20 mouse cellular contexts compared by ENCODE assay signal in genomic region chr8:118289525-118289924, GRCm38 (mm10). TPM values are rescaled to one million over a fixed set of nuclear protein-coding genes. Genes with fewer than 3 reads are reported as not detected.
DNase-seq lines count a peak whose midpoint lies in the region; ATAC-seq and TF ChIP-seq lines count a peak whose summit lies in the region.
"Had no signal": no experiment of that assay in that cellular context is flagged by ENCODE, and none has a peak within 500 bp of the region (broad histone marks: within the 10 kb centered on the region; RNA-seq: fewer than 3 reads in every experiment).

No protein-coding gene starts in this region.

- 53% methylated on average over 7 of the region's 7 CpGs for WGBS in heart, adult 2 months
- 69% methylated on average over 7 of the region's 7 CpGs for WGBS in heart, embryonic 11.5 days (ENCODE audit: insufficient replicate concordance)
- 83% methylated on average over 7 of the region's 7 CpGs for WGBS in hindbrain, postnatal 0 days
- 90% methylated on average over 7 of the region's 7 CpGs for WGBS in hindbrain, embryonic 12.5 days
- WGBS in liver, postnatal 0 days (ENCODE audit: insufficient replicate concordance) = 61% methylated on average over 7 of the region's 7 CpGs

- DNase-seq in heart, adult 2 months = no peak
- DNase-seq in hindbrain, postnatal 0 days (ENCODE audit: low spot score) = peak; percentile 56
- peak; percentile 25 for DNase-seq in right cerebral cortex, postnatal 4 days
- DNase-seq in right cerebral cortex, adult 2 months (ENCODE audit: low spot score in 2 of 2) = no peak
- DNase-seq in right cerebral cortex, postnatal 10 days (ENCODE audit: low spot score in 2 of 2) = no peak
- DNase-seq in liver, postnatal 0 days = no peak
- DNase-seq: adrenal gland, postnatal 36 days; B cell, adult 2 months; embryo, embryonic 11 days; kidney, postnatal 10 days; liver, embryonic 13.5 days had no signal

- no peak for TF ChIP-seq EP300 in heart, adult 2 months (IDR thresholded peaks at IDR 0.05; ENCODE audit: insufficient read depth, low read depth, low read length)
- TF ChIP-seq EP300 in liver, postnatal 0 days (IDR thresholded peaks at IDR 0.05; ENCODE audit: low read depth) = no peak

- intact Hi-C loops in heart, adult 2 months (cut with DNase I) = loop anchor here (5.0 kb wide), 3 partner anchors 63 to 563 kb away; no protein-coding TSS in a partner anchor

- ATAC-seq in heart, embryonic 11.5 days (replicated peaks; ENCODE audit: insufficient number of reproducible peaks, low FRiP score, low TSS enrichment) = no peak
- ATAC-seq in hindbrain, postnatal 0 days = no peak
- no peak for ATAC-seq in hindbrain, embryonic 12.5 days (ENCODE audit: low FRiP score)
- no peak for ATAC-seq in liver, postnatal 0 days
- ATAC-seq: intestine, embryonic 16.5 days had no signal

- H3K79me2 ChIP-seq in heart, adult 2 months (replicated peaks; ENCODE audit: control insufficient read depth, insufficient read depth, low read length) = no peaks in the 10 kb centered on the region; the same call in none of the 2 replicates

- no peak overlapping the region for H3K4me3 ChIP-seq in heart, adult 2 months
- no peak overlapping the region for H3K4me3 ChIP-seq in heart, embryonic 11.5 days (ENCODE audit: low read depth, low read length)
- H3K4me3 ChIP-seq in hindbrain, postnatal 0 days (ENCODE audit: low read length) = no peak overlapping the region
- H3K4me3 ChIP-seq in hindbrain, embryonic 12.5 days = no peak overlapping the region
- H3K4me3 ChIP-seq in liver, postnatal 0 days (ENCODE audit: low read depth, low read length) = no peak overlapping the region
- H3K4me3 ChIP-seq: hindbrain, embryonic 13.5 days; left cerebral cortex, adult 2 months; limb, embryonic 12.5 days; liver, embryonic 13.5 days; neural tube, embryonic 13.5 days had no signal

- no peak for TF ChIP-seq POLR2A in heart, adult 2 months (IDR thresholded peaks at IDR 0.05; ENCODE audit: insufficient read depth, low read depth, low read length)

- peaks cover 27% of the 10 kb centered on the region for H3K4me1 ChIP-seq in heart, adult 2 months (ENCODE audit: control insufficient read depth, insufficient read depth, low read length)
- H3K4me1 ChIP-seq in heart, embryonic 11.5 days (ENCODE audit: control insufficient read depth, insufficient read depth, low read length) = peaks cover 55% of the 10 kb centered on the region
- peaks cover 25% of the 10 kb centered on the region for H3K4me1 ChIP-seq in hindbrain, postnatal 0 days (ENCODE audit: insufficient read depth, low read length)
- H3K4me1 ChIP-seq in hindbrain, embryonic 12.5 days = peaks cover 26% of the 10 kb centered on the region
- no peaks in the 10 kb centered on the region for H3K4me1 ChIP-seq in liver, postnatal 0 days (ENCODE audit: insufficient read depth)
- H3K4me1 ChIP-seq: liver, embryonic 13.5 days; megakaryocyte, embryonic 14.5 days had no signal

- no peaks in the 10 kb centered on the region for H3K9me3 ChIP-seq in heart, embryonic 11.5 days (replicated peaks; ENCODE audit: control insufficient read depth, low read length)
- no peaks in the 10 kb centered on the region for H3K9me3 ChIP-seq in hindbrain, postnatal 0 days (ENCODE audit: low read length)
- no peaks in the 10 kb centered on the region for H3K9me3 ChIP-seq in hindbrain, embryonic 12.5 days (replicated peaks)
- H3K9me3 ChIP-seq in liver, postnatal 0 days (ENCODE audit: low read length) = no peaks in the 10 kb centered on the region
- H3K9me3 ChIP-seq: hindbrain, embryonic 13.5 days; limb, embryonic 12.5 days; liver, embryonic 13.5 days; neural tube, embryonic 13.5 days had no signal

- H3K27ac ChIP-seq in heart, adult 2 months = peak overlapping the region; percentile 91
- no peak overlapping the region for H3K27ac ChIP-seq in heart, embryonic 11.5 days (ENCODE audit: low read depth, low read length)
- H3K27ac ChIP-seq in hindbrain, postnatal 0 days = no peak overlapping the region
- H3K27ac ChIP-seq in hindbrain, embryonic 12.5 days = no peak overlapping the region
- no peak overlapping the region for H3K27ac ChIP-seq in liver, postnatal 0 days (ENCODE audit: low read depth)
- H3K27ac ChIP-seq: hindbrain, embryonic 13.5 days; left cerebral cortex, adult 2 months; limb, embryonic 12.5 days; liver, embryonic 13.5 days; neural tube, embryonic 13.5 days had no signal

- peak; percentile 23; the same call in 1 of the 2 replicates for TF ChIP-seq CTCF in heart, adult 2 months (IDR thresholded peaks at IDR 0.05)
- TF ChIP-seq CTCF in hindbrain, postnatal 0 days (IDR thresholded peaks at IDR 0.05; ENCODE audit: low read depth) = peak; percentile 34
- no peak for TF ChIP-seq CTCF in liver, postnatal 0 days (IDR thresholded peaks at IDR 0.05; ENCODE audit: low read depth)

- peaks cover 9% of the 10 kb centered on the region for H3K36me3 ChIP-seq in heart, adult 2 months (ENCODE audit: control insufficient read depth, insufficient read depth, low read length)
- no peaks in the 10 kb centered on the region for H3K36me3 ChIP-seq in heart, embryonic 11.5 days (ENCODE audit: control insufficient read depth, insufficient read depth, low read length)
- H3K36me3 ChIP-seq in hindbrain, postnatal 0 days (ENCODE audit: insufficient read depth, low read length) = no peaks in the 10 kb centered on the region
- H3K36me3 ChIP-seq in hindbrain, embryonic 12.5 days = no peaks in the 10 kb centered on the region
- H3K36me3 ChIP-seq in liver, postnatal 0 days (replicated peaks; ENCODE audit: insufficient read depth, low read length) = no peaks in the 10 kb centered on the region
- H3K36me3 ChIP-seq: hindbrain, embryonic 13.5 days; limb, embryonic 12.5 days; liver, embryonic 13.5 days; neural tube, embryonic 13.5 days had no signal

- H3K27me3 ChIP-seq in heart, adult 2 months (ENCODE audit: control insufficient read depth, insufficient read depth, low read length) = no peaks in the 10 kb centered on the region
- H3K27me3 ChIP-seq in heart, embryonic 11.5 days (ENCODE audit: control insufficient read depth, insufficient read depth, low read length) = peaks cover 6% of the 10 kb centered on the region; the same call in 1 of the 2 replicates
- H3K27me3 ChIP-seq in hindbrain, postnatal 0 days (ENCODE audit: insufficient read depth, low read length) = no peaks in the 10 kb centered on the region
- peaks cover 23% of the 10 kb centered on the region for H3K27me3 ChIP-seq in hindbrain, embryonic 12.5 days
- peaks cover 16% of the 10 kb centered on the region for H3K27me3 ChIP-seq in liver, postnatal 0 days (ENCODE audit: insufficient read depth, low read length)

- H3K4me2 ChIP-seq in heart, embryonic 11.5 days = no peak overlapping the region
- no peak overlapping the region for H3K4me2 ChIP-seq in hindbrain, postnatal 0 days (ENCODE audit: low read depth, low read length)
- no peak overlapping the region for H3K4me2 ChIP-seq in hindbrain, embryonic 12.5 days (replicated peaks)
- H3K4me2 ChIP-seq in liver, postnatal 0 days (ENCODE audit: low read depth, low read length) = no peak overlapping the region
- H3K4me2 ChIP-seq: hindbrain, embryonic 13.5 days; limb, embryonic 12.5 days; liver, embryonic 13.5 days; neural tube, embryonic 13.5 days had no signal

- no peak overlapping the region for H3K9ac ChIP-seq in heart, adult 2 months (ENCODE audit: low read depth, low read length)
- no peak overlapping the region for H3K9ac ChIP-seq in heart, embryonic 11.5 days (ENCODE audit: low read depth, low read length)
- no peak overlapping the region for H3K9ac ChIP-seq in hindbrain, postnatal 0 days (replicated peaks; ENCODE audit: low read length)
- H3K9ac ChIP-seq in hindbrain, embryonic 12.5 days = no peak overlapping the region
- no peak overlapping the region for H3K9ac ChIP-seq in liver, postnatal 0 days (replicated peaks)
- H3K9ac ChIP-seq: limb, embryonic 12.5 days; liver, embryonic 13.5 days; neural tube, embryonic 13.5 days had no signal

RNA-seq across cellular contexts. Expression of gene Cdh13, which starts 6.0 kb away (rescaled TPM):
- total RNA-seq in heart, adult 2 months (2021) = 100 to 1,000 TPM; 162 to 163 TPM
- polyA plus RNA-seq in heart, adult 2 months (2012; rRNA removed) = 172 and 217 TPM in 2 replicates
- 37.1 and 38.2 TPM in 2 replicates for polyA plus RNA-seq in heart, embryonic 11.5 days (2014; fragmentation: Nextera tagmentation; extraction: Ambion mirVana)
- total RNA-seq in hindbrain, postnatal 0 days (2014; rRNA removed) = 134 and 137 TPM in 2 replicates
- polyA plus RNA-seq in hindbrain, postnatal 0 days (2015; fragmentation: Nextera tagmentation; extraction: Ambion mirVana) = 122 and 141 TPM in 2 replicates
- 21.2 and 25.7 TPM in 2 replicates for polyA plus RNA-seq in hindbrain, embryonic 12.5 days (2016; fragmentation: Nextera tagmentation; extraction: Ambion mirVana)
- polyA plus RNA-seq in liver, postnatal 0 days (2015; fragmentation: Nextera tagmentation; extraction: Ambion mirVana) = 0.53 and 0.77 TPM in 2 replicates
- total RNA-seq: monocyte, adult 5-6 weeks had no signal

Comparison
In these comparisons a context has a peak if more than half of its experiments do, and no peak if none do; other contexts are left out.
1. DNase-seq: peak in hindbrain, postnatal 0 days (single experiment) and right cerebral cortex, postnatal 4 days (single experiment); none in heart, adult 2 months (0 of 2), right cerebral cortex, adult 2 months (0 of 2), right cerebral cortex, postnatal 10 days (0 of 2) and liver, postnatal 0 days (single experiment).
2. RNA of gene Cdh13, which starts 6.0 kb away (polyA plus RNA-seq): 172 to 217 TPM in heart, adult 2 months, 122 to 141 TPM in hindbrain, postnatal 0 days, 37.1 to 38.2 TPM in heart, embryonic 11.5 days and 21.2 to 25.7 TPM in hindbrain, embryonic 12.5 days; 0.53 to 0.77 TPM in liver, postnatal 0 days; every median in the first group is over 10 times any median in the second.